Mouse (Mus musculus) stomach, postnatal 0 days (tissue): ENCODE measurements around the gene Magi1.

Experiments
- CTCF ChIP-seq: IDR thresholded peaks from 2 replicates; pipeline ENCODE4 v1.5.1; 2016; ENCODE audit warnings: antibody characterized with exemption, low read depth, mild to moderate bottlenecking, moderate library complexity
- EP300 ChIP-seq: optimal IDR thresholded peaks from 2 replicates; pipeline ENCODE3; 2016; ENCODE audit warnings: antibody characterized with exemption

- TF ChIP-seq CTCF (no peak), EP300 (no peak)
These were observed 272.2 kb downstream of the Magi1 start for GRCm38 (mm10) chr6:94011521-94011920.
